Mouse (Mus musculus) 3134 (cell line): ENCODE measurements at regions not wholly inside any gene's neighbourhood (a gene's known extent, or its start where the extent isn't known, plus 50 kb on each side); places are given as distances from the start of the nearest gene placed in this dataset.
A peak's percentile ranks its signal among the peaks of the same experiment; 100 is the strongest.
"Not testable (repeated sequence)": the region's sequence is repeated elsewhere in the genome, so short reads cannot be mapped to it uniquely, and the experiment has no call there.

ENCODE experiments used
- DNase-seq: peaks from one replicate; pipeline ENCODE4 v3.0.0-alpha.2; 2011; ENCODE audit warnings: low spot score; ENCODE audit not compliant: insufficient read length; ENCODE audit errors: extremely low read depth

DNA sequence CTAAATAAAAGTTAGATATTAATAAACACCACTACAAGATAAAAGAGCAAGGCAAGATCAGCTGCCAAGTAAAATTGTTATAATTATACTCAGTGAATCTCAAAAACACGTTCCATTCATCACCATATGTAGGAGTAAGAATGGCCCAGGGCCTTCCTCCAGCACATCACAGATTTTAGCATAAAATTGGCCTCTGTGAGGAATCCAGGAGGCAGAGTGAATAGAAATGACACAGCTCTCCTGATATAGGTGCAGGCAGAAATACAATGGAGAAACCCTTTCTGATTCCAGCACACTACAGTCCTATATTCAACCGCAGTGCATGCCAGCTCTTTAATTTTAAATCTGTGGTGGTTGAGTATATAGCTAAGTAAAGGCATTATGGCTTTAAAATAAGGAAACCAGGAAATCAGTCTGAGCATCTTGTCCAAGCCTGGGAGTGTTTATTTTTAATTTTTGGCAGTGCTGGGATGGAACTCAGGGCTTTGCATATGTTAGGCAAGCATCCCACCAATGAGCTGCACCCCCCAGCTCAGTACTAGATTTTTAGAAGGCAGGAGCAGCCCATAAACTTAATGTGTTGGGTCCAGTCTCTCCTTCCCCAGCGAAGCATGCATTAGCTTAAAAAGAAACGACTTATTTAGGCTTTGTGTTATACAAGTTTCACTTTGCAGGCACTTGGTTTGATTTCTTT is 158.3 kb upstream of the Ptprz1 start:
- no peak for DNase-seq

DNA sequence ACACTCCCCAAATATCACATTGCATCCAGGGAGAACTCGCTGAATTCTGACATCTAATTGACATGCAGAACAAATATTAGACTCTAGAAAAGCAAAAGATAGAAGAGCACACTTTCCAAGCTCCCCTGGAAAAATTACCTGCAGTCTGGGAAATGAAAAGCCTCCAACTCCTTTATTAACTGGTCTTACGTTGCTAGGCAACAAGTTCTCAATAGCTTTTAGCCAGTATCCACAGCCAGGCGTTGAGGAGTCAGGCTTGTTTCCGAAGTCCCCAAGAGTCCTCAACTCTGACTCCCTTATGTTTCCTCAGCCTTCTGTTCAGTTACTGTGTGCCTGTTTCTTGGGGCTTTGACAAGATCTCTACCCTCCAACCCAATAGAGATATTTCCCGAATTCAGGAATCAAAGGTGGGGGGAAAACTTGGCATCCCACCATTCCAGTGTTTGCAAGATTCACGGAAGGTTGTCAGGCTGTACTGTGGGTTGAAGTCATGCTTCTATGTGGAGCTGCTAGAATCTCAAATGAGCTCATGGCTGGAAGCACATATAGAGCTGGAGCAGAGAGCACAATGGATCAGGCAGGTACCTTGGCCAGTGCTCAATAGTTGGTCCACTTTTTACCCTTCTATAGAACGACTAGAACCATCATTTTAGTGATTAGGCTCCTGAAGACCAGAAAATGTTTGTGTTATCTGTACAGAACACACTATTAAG is 159.0 kb upstream of the Ptprz1 start:
- DNase-seq: no peak

DNA sequence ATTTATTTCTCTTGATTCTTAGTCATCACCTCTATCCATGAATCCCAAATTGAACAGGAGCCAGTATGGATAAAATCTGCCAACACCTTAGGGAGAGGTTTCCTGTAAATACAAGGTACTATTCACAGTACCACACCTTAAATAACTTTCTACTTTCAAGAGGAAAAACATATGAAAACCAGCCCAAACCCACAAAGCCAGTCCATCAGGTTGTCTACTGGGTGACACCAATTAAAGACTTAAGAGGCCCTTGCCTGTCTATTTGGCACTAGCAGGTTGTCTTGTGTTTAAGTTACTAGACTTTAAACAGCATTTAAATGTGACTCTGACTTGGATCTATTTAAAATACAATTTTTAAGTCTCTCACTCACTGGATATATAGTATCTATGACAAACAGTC is 177.1 kb upstream of the Ptprz1 start:
- DNase-seq: no peak

DNA sequence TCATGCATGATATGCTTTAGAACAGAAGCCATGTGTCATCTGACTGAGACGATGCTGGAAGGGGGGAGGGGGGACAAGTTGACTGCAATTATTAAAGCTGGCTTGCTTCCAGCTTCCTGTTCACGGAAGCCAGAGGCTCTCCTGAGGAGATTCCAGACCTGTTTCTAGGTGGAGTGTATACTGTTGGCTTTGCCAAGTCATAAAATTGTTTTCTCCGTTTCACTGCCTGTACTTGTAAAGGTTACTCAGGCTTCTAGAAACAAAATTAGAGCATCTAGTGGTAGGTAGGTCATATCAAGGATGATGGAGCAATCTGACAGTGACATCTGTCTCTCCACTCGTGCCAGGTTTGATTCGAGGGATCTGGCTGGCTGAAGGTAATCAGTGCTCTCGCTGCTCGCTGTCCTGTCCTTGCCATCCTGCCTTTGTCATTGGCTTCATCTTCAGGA is 186.6 kb upstream of the Ptprz1 start:
- no peak for DNase-seq

DNA sequence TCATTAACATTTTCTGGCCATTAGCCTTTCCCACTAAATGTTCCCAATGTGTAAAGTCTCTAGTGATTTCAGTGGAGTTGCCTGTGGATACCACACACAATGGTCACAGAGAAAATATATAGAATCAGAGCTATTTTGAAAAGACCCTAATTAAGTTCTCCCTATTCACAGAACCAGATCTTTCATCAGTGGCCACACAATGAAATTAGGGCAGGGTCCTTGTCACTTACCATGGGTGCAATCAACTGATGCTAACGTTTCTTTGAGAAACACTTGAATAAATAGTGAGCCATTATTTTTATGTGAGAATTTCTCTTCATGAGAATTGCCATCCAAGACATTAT is 200.7 kb upstream of the Ptprz1 start:
- DNase-seq: no peak

DNA sequence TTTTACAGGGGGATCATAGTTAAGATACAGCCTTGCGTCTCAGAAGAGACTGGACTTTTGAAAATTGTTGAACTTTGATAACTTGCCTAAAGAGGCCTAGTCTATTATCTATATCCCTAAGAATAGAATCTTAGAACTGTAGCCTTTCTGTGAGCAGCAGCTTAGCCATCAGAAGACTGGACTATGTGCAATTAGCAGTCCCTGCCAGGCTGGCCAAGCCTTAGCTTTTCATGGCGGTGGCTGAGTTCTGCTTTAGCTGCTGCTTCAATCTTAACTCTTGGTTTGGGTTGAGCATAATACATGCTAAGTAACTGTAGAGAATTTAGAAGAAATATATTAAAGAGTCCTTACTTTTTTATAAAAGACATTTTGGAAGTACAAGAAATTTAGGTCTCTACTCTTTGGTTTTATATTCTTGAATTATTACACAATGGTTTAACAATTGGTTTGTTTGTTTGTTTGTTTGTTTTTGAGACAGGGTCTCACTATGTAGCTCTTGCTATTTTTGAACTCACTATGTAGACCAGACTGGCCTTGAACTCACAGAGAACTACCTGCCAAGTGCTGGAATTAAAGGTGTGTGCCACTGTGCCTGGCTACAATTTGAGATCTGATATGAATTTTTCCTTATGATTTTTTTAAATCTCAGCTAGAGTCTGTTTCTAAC is 201.2 kb upstream of the Ptprz1 start:
- DNase-seq: no peak

DNA sequence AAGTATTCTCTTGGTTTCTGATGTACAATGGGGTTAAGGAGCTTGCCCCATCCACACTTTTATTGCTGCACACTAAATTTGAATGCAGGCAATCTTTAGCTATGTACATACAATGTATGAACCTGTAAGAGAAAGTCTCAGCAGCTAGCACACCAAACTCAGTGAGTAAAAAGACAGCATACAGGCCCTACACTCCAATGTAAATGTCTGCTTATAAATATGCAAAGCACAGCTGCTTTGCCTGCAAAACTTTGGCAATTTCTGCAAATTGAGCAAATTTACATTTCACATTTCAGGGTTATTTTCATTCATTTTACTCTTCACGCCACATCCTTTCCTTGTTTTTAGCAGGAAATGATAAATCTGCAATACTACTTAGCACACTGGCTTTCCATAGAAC is 203.8 kb upstream of the Ptprz1 start:
- no peak for DNase-seq

DNA sequence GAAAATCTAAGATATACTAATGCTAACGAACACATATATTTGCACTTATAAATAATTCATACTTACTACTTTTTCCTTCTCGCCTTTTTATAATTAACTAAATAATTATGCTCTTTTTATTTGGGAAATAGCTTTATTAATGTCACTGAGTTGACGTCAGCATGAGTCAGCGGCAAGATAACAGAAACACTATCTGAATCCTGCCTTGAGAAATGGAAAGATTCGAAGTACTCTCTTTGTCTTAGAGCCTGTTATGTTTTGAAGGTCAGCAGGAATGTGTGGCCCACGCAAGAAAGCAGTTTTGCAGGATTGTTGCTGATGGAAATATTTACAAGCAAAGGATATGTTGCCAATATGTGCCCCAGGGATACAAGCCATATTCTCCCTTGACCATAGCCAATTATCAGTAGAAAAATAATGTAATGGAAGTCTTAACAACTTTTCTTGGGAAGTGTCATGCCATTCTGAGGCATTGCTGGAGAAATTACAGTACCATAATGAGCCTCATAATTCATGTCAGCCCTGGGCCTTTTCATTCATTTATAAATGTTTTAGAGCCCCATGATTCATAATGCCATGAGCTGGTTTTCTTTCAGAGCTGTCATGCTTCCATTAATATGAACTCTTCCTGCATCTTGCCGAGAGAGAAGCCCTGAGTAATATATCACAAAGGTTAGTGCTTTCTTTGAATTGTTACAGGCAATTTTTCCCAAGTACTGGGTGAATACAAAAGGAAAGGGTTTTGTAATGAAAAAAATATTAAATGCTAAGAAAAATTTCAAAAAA is 206.9 kb upstream of the Ptprz1 start:
- no peak for DNase-seq

DNA sequence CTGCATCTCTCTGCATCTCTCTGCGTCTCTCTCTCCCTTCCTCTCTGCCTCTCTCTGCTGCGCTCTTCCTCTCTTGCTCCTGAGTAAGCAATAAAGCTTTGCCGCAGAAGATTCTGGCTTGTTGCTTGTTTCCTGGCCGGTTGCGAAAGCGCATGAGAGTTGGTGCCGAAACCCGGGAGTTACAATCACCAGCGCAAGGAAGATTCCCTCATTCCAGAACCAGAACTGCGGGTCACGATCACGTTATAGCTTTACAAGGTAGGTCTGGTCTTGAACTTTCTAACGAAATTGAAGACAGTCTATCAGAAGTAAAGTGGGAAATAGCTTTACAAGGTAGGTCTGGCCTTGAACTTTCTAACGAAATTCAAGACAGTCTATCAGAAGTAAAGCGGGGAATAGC is 217.9 kb upstream of the Ptprz1 start:
- DNase-seq: not testable (repeated sequence)

DNA sequence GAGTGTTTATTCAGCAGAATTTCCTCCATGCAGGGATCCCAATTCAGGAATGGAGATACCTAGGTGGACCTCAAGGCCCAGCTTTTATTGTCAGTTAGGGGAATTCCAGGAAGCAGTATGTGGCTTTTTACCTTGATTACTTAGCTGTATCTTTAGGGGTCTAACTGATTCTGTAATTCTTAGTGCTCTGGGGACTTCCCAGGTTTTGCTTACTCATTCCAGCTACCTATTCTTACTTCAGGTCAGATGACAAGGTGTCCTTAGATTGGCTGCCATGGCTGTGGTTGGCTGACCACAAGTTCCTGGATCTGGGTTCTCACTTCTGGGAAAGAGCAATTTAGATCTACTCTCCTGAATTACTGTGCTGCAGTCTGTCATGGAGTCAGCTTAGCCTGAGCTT is 235.2 kb upstream of the Ptprz1 start:
- DNase-seq: no peak

DNA sequence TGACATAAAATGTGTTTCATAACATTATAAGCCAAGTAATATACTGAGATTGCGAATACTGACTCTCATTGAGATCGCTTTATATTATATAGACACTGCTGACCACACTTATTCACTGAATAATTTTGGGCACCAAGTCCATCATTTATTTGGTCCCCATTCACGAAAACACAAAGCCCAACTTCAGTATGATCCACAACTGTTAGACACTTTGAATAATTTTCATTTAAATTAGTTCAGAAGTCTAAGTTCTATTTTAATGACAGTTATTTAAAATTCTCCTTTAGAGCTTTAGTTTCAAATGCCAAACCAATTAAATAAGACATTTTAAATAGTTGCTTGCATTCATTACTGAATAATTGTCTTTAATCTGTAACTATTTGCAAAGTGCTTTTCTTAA is 240.2 kb upstream of the Ptprz1 start:
- DNase-seq: no peak

DNA sequence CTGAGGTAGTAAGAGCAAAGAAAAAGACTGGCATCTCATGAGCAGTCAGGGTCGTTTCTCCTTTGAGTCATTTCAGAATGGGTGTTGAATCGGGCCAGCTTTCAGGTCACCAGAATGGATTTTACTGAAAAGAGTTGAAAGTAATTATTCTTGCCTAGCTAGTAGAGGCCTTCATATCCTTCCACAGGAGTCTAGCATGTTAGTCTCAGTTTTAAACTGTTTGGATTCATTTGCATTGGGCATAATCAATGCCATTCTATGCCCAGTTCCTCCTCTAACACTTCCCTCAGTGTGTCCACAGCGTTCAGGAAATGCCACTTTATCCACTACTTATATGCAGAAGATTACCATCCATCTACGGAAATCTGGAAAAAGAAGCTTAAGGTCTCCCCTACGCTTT is 240.6 kb upstream of the Ptprz1 start:
- DNase-seq: no peak

DNA sequence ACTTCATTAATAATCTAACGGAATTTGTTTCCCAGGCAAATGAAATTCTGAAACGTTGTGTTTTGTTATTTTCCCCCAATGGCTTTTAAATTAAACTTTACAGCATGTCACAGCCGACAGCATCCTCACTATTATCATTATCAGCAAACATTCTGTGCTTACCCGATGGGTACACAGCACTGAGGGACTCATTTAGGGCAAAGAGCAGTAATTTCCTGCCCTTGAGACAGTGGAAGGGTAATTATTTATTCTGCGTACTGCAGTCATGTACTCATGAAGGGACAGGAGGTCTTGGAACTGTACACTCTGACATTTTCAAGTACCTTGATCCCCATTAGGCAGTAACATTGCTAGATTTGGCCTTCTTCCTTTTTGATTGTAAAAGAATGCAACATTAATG is 235.5 kb upstream of the Fam3c start:
- no peak for DNase-seq

DNA sequence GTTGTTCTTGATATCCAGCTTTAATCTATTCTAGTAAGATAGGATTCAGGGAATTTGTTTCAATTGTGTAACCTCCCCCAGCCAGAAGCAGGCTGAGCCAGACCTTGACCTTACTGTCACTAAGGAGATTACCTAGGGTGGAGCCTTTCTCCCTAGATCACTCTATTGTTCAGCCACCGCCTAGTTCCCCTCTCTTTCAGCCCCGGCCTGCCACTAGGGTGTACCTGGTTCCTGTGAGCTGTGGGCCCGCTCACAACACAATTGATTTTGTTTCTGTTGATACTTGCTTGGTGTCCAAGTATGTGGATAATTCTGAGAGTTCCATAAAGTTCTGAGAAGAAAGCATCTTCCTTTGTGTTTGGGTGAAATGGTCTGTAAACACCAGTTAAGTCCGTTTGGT is 228.8 kb upstream of the Fam3c start:
- DNase-seq: no peak

DNA sequence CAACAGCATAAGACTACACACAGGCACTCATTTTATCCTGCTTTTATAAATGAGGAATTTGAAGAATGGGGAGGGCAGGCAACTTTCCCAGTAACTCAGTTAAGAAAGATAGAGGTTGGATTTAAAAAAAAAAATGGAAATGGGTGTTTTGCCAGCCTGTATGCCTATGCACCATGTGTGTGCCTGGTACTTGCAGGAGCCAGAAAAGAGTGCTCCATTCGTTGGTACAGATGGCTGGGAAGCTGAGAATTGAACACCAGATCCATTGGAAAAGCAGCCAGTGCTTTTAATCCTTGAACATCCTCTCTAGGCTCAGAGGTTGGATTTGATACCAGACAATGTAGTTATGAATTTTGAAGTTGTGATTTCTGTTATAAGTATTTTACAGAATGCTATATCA is 216.9 kb upstream of the Fam3c start:
- no peak for DNase-seq

DNA sequence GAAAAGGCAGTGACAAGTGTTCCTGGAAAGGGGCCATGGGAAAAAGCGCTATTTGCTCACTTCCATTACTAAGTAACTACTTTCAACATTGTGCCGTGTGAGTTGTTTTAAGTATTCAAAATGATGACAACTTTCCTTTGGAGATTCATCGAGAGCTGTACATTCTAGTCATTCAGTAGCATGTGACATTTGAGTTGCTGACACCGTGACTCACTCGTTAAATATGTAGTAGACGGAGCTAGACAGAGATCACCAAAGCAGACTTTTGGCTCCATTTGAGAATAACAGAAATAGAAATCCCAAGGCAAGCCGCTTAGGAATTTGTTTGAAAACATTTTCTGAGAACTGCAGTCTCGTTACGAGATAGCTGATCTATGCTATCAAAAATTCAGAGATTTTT is 211.8 kb upstream of the Fam3c start:
- DNase-seq: peak; percentile 7

DNA sequence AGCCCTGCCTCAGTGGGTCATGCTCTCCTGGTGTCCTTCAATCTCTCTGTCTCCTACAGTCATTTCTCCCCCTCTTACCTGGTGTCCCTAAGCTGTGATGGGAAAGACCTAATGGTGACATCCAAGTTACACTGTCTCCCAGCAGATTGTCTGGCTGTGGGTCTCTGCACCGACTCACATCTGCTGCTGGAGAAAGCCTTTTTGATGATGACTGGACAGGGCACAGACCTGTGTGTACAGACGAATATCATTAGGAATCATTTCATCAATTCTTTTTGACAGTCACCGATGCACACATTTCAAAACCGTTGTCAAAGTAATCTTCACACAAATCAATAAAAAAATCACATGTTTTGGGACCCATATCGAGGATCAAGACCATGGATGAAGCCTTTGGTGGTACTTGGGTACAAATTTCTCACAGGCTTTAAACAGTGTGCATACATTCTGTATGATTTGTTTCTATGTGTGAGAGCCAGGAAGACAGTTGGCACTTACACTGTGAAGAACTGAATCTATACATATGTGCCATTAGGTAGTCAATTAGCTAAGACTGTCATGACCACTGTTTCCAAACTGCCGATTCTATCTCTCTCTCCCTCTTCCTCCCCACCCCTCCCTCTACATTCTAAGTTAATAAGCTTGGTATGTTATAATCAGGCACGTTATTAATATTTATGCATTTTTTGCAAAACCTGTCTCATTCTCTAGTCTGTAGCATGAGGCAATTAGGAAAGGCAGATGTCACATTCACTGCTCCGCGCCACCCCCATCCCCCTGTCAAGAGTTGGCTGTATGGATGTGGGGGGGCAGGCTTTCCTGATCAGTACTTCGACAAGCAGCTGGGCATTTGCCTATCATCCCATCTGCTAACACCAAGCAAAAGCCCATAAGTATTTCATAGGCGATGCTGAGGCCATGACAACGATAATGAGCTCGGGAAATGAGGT is 192.5 kb upstream of the Fam3c start:
- no peak for DNase-seq

DNA sequence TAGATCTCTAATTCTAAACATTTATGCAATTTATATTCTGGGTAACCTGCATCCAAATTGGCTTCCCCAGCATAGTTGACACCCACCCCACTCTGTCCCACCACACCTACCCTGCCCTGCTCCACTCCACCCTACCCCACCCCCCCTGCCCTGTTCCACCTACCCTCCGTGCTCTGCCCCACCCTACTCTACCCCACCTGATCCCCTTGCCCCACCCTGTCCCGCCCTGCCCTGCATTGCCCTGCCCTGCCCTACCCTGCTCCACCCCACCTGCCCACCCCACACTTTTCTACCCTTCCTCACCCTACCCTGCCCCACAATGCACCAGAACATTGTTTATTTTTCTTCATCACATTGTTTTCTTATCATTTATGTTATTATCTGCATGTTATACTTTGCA is 185.6 kb upstream of the Fam3c start:
- DNase-seq: no peak

DNA sequence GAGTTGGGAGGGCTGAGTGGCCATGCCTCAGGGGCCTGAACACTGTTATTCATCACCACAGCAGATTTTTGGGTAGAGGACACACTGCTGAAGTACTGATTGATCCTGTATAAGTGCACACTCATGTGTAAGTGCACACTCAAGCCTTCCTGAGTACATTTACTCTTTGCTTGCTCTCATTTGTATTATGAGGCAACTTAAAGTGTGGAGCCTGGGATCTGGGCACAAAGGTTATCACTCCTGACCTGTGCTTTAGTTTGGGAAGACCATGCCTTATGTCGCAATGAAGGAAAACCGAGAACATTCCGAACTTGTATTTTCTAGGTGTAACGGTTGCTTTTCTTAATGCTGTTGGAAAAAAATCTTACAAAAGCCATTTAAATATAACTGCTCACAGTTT is 182.2 kb upstream of the Fam3c start:
- no peak for DNase-seq

DNA sequence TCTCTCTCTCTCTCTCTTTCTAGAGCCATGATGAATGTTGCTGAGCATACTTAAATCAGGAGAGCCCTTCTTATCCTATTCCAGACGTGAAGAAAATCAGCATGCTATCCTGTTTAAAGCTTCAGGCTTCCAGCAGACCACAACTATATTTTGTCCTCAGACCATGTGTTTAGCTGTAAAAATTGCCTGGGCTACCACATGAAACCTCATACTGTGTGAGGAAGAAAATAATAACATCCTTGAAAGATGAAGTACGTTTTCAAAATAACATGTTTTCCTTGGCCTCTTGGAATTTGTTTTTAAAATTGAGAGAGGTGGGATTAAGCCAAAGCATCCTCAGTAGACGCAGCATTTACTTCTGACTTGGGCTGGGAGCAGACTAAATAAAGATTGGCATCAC is 168.3 kb upstream of the Fam3c start:
- DNase-seq: no peak
